Mouse (Mus musculus) heart, adult 2 months (tissue): ENCODE data around the gene Hist1h3e. TPM values are rescaled to one million over a fixed set of nuclear protein-coding genes. Genes with fewer than 3 reads are reported as not detected.
"Not testable (repeated sequence)": the region's sequence is repeated elsewhere in the genome, so short reads cannot be mapped to it uniquely, and the experiment has no call there.

Experiments used
- DNase-seq, 2 experiments: peaks; one replicate each; pipeline ENCODE4 v3.0.0; 2021
- H3K27ac ChIP-seq: fragments of 200-600 bp; 2 replicates; pipeline ENCODE4 v1.8.1; 2022
- H3K27me3 ChIP-seq: fragments of 200-500 bp; 2 replicates; pipeline ENCODE4 v1.6.1; 2012; ENCODE audit warnings: mild to moderate bottlenecking, low read length, inconsistent platforms, mixed read lengths; ENCODE audit not compliant: control insufficient read depth, insufficient read depth
- H3K36me3 ChIP-seq: fragments of 200-500 bp; 2 replicates; pipeline ENCODE4 v1.6.1; 2012; ENCODE audit warnings: low read length, inconsistent platforms; ENCODE audit not compliant: control insufficient read depth, insufficient read depth
- H3K4me1 ChIP-seq: fragments of 200-500 bp; 2 replicates; pipeline ENCODE4 v1.6.1; 2011; ENCODE audit warnings: low read length; ENCODE audit not compliant: control insufficient read depth, insufficient read depth
- H3K4me3 ChIP-seq: fragments of 200-600 bp; 2 replicates; pipeline ENCODE4 v1.8.1; 2022
- H3K79me2 ChIP-seq: fragments of 200-500 bp; replicated peaks from 2 replicates; pipeline ENCODE4 v1.6.1; 2012; ENCODE audit warnings: mild to moderate bottlenecking, inconsistent platforms, low read length, moderate library complexity, mixed read lengths; ENCODE audit not compliant: control insufficient read depth, insufficient read depth
- H3K9ac ChIP-seq: fragments of 200-500 bp; 2 replicates; pipeline ENCODE4 v1.6.1; 2012; ENCODE audit warnings: low read depth, mild to moderate bottlenecking, control low read depth, inconsistent platforms, low read length, mixed read lengths
- CTCF ChIP-seq: fragments of 200-600 bp; IDR thresholded peaks from 2 replicates; pipeline ENCODE4 v1.8.1; 2022; ENCODE audit warnings: antibody characterized with exemption, mild to moderate bottlenecking, moderate library complexity
- EP300 ChIP-seq: fragments of 200-500 bp; IDR thresholded peaks from 2 replicates; pipeline ENCODE4 v1.6.1; 2011; ENCODE audit warnings: low read depth, low read length, control low read depth; ENCODE audit not compliant: insufficient read depth
- POLR2A ChIP-seq: fragments of 200-500 bp; IDR thresholded peaks from 2 replicates; pipeline ENCODE4 v1.6.1; 2011; ENCODE audit warnings: mild to moderate bottlenecking, low read depth, low read length, control low read depth; ENCODE audit not compliant: insufficient read depth
- WGBS: fragments of 180-500 bp; shearing (Covaris S2); methylation state at CpG from one replicate; pipeline ENCODE4 v1.1.7; 2018; 5-methylcytosine and 5-hydroxymethylcytosine counted together
- intact Hi-C: fragments of 180-260 bp; cut with DNase I; formaldehyde crosslinking; loops from one replicate; pipeline ENCODE4 v1.15.1; 2025
- polyA plus RNA-seq: library from polyadenylated mRNA; depleted of rRNA; stranded (reverse); fragments of >200 nt; gene quantifications from 2 replicates; pipeline ENCODE4 v1.2.3, GENCODE M21; 2012
- total RNA-seq, 2 experiments: library from RNA; stranded (reverse); gene quantifications; 2 replicates each; pipeline ENCODE4 v1.2.3; 2021

Hist1h3e gene
- total and polyA plus RNA-seq, 3 experiments: 2.0 to 14.6 (median 14.0) TPM

GRCm38 (mm10) chr13:23554393-23554792, 7.8 kb downstream of the Hist1h3e start:
- H3K27me3 ChIP-seq: no peaks in the 10 kb centered on the region
- intact Hi-C loops: no loop called here
- H3K4me1 ChIP-seq: peaks cover 2% of the 10 kb centered on the region
- no peaks in the 10 kb centered on the region for H3K79me2 ChIP-seq
- H3K9ac ChIP-seq: peak overlapping the region; percentile 41; the same call in 1 of the 2 replicates
- no peaks in the 10 kb centered on the region; the same call in 1 of the 2 replicates for H3K36me3 ChIP-seq
- H3K4me3 ChIP-seq: peak overlapping the region; percentile 65
- DNase-seq: no peak
- 15% methylated on average over 9 of the region's 9 CpGs for whole genome bisulfite sequencing
- peak overlapping the region; percentile 79 for H3K27ac ChIP-seq
- no peak for TF ChIP-seq POLR2A

- no peak for TF ChIP-seq POLR2A
- H3K36me3 ChIP-seq: no peaks in the 10 kb centered on the region; the same call in 1 of the 2 replicates
- H3K27ac ChIP-seq: no peak within 1 kb of the TSS
- H3K4me3 ChIP-seq: no peak within 1 kb of the TSS
- DNase-seq: no peak
- peaks cover 2% of the 10 kb centered on the region for H3K4me1 ChIP-seq
- H3K9ac ChIP-seq: no peak within 1 kb of the TSS
- no peaks in the 10 kb centered on the region for H3K79me2 ChIP-seq
- intact Hi-C loops: no loop called here
- no peaks in the 10 kb centered on the region for H3K27me3 ChIP-seq
These were observed 9.2 kb downstream of the Hist1h3e start, which contains the start of gene Hist1h1d for GRCm38 (mm10) chr13:23552962-23553361. Gene Hist1h1d (plus strand): TSS chr13:23553262.

GRCm38 (mm10) chr13:23551931-23552914, 9.9 kb downstream of the Hist1h3e start:
- no peak for DNase-seq
- WGBS: 43% methylated on average over 8 of the region's 8 CpGs
- H3K9ac ChIP-seq: no peak overlapping the region
- TF ChIP-seq CTCF (no peak), EP300 (no peak), POLR2A (no peak)
- peak overlapping the region; percentile 49 for H3K4me3 ChIP-seq
- intact Hi-C loops: no loop called here
- H3K27me3 ChIP-seq: no peaks in the 10 kb centered on the region
- H3K27ac ChIP-seq: peak overlapping the region; percentile 64
- H3K4me1 ChIP-seq: peaks cover 2% of the 10 kb centered on the region
- H3K79me2 ChIP-seq: no peaks in the 10 kb centered on the region
- no peaks in the 10 kb centered on the region; the same call in 1 of the 2 replicates for H3K36me3 ChIP-seq

- H3K79me2 ChIP-seq, H3K27me3 ChIP-seq: not testable (repeated sequence)
- under 1% methylated on average over 47 of the region's 47 CpGs for WGBS
These were observed 10.9 kb downstream of the Hist1h3e start, which contains the start of gene Hist1h4f for GRCm38 (mm10) chr13:23551146-23551834. Gene Hist1h4f (minus strand): TSS chr13:23551648.

GRCm38 (mm10) chr13:23550761-23551145, 11.4 kb downstream of the Hist1h3e start:
- Histone ChIP-seq H3K4me3 (peak overlapping the region; percentile 49), H3K36me3 (no peaks in the 10 kb centered on the region), H3K27me3 (no peaks in the 10 kb centered on the region), H3K9ac (no peak overlapping the region), H3K79me2 (no peaks in the 10 kb centered on the region), H3K27ac (peak overlapping the region; percentile 64), H3K4me1 (no peaks in the 10 kb centered on the region; the same call in none of the 2 replicates)
- 21% methylated on average over 3 of the region's 3 CpGs for WGBS
- TF ChIP-seq POLR2A (no peak), CTCF (no peak), EP300 (no peak)
- intact Hi-C loops: no loop called here
- no peak for DNase-seq

More at GRCm38 (mm10) chr13:23551146-23551834, 10.9 kb downstream of the Hist1h3e start, which contains the start of gene Hist1h4f:
- peak within 1 kb of the TSS; percentile 78 for H3K9ac ChIP-seq
- H3K27ac ChIP-seq: peak within 1 kb of the TSS; percentile 64
- TF ChIP-seq POLR2A: peak; percentile 82
- peak; percentile 63 for TF ChIP-seq EP300
- peak; percentile 74 for TF ChIP-seq CTCF
- H3K4me1 ChIP-seq, intact Hi-C loops, H3K36me3 ChIP-seq: not testable (repeated sequence)
- H3K4me3 ChIP-seq: peak within 1 kb of the TSS; percentile 49
- DNase-seq: peak; percentile 73 to 86
